Mouse (Mus musculus): Measurements from ENCODE around the gene Fam184b. TPM values are rescaled to one million over a fixed set of nuclear protein-coding genes. Genes with fewer than 3 reads are reported as not detected.

Gene Fam184b
- total RNA-seq, 2 experiments from 2014 or later, result 0.51 to 1.2 TPM

- intact Hi-C loops (cut with DNase I; ENCODE audit: low total_unique reads), result no loop called here
- DNase-seq, result no peak
Measured at GRCm38 (mm10) chr5:45521601-45522000, 117.8 kb downstream of the Fam184b start.

- intact Hi-C loops (cut with DNase I; ENCODE audit: low total_unique reads), result no loop called here
- DNase-seq, result no peak
Measured at GRCm38 (mm10) chr5:45520809-45521110, 118.7 kb downstream of the Fam184b start.

DNA sequence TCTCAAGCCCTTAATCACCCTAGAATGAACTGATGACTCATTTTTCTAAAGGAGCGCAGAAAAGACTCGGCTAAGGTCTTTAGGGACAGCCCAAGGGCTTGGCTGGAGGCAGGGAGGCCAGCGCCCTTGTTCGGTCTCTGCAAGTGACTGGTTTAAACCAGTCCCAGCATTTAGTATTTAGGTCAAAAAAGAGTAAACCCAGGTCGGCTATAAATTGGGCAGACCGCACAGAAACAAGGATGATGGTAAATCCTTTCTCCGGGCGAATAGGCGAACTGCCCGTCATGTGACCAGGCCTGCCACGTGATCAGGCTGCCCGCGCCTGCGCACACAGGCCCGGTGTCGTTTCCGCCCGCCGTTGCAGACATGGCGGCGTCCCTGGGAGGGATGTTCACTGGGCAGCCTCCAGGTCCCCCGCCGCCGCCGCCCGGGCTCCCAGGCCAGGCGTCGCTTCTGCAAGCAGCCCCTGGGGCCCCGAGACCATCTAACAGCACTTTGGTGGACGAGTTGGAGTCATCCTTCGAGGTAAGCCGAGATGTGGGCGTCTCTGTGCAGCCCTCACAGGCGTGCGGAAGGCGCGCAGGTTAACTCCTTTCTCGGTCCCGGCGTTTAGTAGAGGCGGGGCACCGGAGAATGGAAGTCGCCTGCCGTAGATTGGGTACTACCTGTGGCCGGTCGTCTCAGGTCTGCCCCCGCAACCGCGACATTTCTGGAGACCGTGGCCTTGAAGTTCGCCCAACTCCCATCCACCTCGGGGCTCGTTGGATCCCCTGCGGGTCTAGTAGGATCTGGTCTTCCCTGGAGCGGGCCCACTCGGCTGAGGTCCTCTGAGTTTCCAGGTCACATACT, 119.2 kb downstream of the Fam184b start, which contains the start of gene Med28:
Gene Med28 (plus strand): TSS at position 270 of the 849 bp plus-strand sequence.
- intact Hi-C loops (cut with DNase I; ENCODE audit: low total_unique reads), result no loop called here
- DNase-seq, result peak; percentile 94

DNA sequence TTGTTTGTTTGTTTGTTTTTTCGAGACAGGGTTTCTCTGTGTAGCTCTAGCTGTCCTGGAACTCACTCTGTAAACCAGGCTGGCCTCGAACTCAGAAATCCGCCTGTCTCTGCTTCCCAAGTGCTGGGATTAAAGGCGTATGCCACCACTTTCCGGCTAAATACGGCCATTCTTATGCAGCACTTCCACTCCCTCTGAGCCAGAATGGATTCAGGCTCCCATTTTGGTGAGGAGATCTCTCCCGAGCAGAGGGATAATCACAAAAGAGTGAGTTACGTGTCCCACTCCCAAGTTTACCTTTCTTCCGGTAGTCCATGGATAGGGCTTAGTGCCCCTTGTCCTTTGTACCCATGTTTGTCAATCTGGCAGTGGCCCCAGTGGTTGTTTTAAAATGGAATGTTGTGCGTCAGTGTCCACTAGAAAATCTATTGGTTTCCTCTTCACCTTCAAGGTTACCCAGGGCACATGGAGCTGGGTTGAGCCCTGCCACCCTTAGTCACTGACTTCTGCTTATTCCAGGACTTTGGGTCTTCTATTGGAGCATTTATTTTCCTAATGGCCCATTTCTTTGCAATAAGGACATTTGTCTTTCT, 124.2 kb downstream of the Fam184b start:
- intact Hi-C loops (cut with DNase I; ENCODE audit: low total_unique reads), result no loop called here
- DNase-seq, result no peak

DNA sequence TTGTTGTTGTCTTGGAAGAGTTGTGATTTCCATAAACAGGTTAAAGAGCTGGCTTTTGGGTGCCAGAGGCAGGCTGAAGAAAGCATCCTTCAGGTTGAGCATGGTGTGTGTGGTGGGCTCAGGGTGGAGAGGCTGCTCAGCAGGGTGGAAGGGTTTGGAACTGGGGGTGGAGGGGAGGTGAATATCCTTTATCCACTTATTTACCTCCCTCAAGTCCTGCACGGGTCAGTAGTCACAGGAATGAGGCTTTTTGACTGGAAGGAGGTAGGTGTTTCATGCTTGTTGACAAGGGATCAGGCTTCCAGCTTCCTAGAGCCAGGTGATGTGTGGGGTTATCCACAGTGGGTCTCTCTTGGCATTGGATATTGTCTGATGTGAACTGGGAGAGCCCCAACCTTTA, 124.8 kb downstream of the Fam184b start:
- no peak for DNase-seq
- intact Hi-C loops (cut with DNase I; ENCODE audit: low total_unique reads), result no loop called here

DNA sequence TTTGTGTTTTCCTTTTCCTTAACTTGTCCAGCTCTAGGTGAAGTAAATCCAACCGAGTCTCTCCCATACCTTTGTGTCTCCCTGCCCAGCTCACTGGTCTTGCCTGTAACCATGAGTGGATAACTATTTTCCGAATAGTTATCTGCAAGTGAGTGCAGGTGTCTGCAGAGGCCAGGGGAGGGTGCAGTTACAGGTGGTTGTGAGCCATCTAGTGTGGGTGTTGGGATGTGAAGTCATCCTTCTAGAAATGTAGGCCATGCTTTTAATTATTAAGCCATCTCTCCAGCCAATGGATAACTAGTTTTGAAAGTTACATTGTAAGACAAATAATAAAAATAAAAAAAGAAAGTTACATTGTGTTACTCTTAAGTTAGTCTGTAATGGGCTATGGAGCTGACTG, 125.9 kb downstream of the Fam184b start:
- intact Hi-C loops (cut with DNase I; ENCODE audit: low total_unique reads), result no loop called here
- no peak for DNase-seq

DNA sequence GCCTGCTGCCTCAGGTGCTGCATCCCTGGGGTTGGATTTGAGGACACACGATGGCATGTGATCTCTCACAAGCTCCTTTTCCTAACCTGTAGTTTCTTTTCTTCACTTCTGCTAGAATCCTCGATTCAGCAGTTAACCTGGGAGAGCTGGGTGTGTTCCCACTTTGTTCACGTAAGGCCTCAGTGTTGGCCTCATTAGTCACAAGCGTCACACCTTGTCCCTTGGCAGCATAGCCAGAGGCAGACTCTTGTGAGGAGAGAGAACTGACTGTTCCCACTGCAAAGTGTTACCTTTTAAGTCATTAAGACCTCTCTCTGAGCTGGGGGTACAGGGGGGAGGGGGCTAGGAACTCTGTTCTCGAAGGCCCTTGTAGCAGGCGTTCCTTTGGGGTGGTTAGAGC, 126.5 kb downstream of the Fam184b start:
- no peak for DNase-seq
- intact Hi-C loops (cut with DNase I; ENCODE audit: low total_unique reads), result no loop called here

GRCm38 (mm10) chr5:45510071-45510470, 129.3 kb downstream of the Fam184b start:
- no peak for DNase-seq
- intact Hi-C loops (cut with DNase I; ENCODE audit: low total_unique reads), result no loop called here

- DNase-seq, result no peak
- intact Hi-C loops (cut with DNase I; ENCODE audit: low total_unique reads), result no loop called here
Measured at GRCm38 (mm10) chr5:45497564-45497963, 141.8 kb downstream of the Fam184b start.

DNA sequence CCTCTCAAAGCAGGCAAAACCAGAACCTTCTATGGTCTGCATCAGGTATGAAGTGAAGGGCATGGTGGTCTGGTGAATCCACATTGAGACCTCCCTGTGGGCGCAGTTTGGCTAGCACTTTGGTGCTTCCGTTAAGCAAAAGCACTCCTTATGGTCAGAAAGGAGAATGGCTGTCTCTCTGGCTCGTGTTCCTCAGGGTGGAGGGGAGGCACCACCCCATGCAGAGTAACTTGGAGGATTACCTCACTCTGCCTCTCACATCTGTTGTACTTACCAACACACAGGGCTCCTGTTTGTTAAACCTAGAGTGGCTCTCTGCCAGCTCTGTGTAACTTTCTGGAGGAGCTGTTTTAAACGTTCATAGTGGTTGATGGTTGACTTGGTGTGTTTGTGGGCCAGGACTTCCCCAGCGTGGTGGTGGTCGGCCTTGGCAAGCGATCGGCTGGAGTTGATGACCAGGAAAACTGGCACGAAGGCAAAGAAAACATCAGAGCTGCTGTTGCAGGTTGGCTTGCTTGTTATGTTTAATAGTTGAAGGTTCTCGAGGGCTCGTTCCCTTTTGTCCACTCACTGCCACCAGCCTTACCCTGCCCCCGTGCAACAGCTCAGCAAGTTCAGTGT, 142.4 kb downstream of the Fam184b start:
- intact Hi-C loops (cut with DNase I; ENCODE audit: low total_unique reads), result no loop called here
- no peak for DNase-seq

DNA sequence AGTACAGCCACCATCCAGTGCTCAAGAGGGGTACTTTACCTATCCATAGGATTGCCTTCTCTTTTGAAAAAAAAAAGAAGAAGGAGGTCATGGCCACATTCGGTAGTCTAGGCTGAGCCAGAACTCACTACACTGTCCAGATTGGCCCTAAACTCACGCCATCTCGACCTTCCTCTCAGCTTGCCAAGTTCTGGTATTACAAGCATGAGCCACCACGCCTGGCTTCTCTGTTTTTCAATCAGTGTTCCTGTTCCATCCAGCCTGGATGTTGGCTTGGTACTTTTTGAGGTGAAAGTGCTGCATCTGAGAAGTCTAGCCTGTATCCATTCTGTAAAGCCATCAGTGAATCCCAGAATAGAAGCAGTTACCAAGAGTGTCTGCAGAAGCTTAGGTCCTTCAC, 142.9 kb downstream of the Fam184b start:
- DNase-seq, result no peak
- intact Hi-C loops (cut with DNase I; ENCODE audit: low total_unique reads), result no loop called here

DNA sequence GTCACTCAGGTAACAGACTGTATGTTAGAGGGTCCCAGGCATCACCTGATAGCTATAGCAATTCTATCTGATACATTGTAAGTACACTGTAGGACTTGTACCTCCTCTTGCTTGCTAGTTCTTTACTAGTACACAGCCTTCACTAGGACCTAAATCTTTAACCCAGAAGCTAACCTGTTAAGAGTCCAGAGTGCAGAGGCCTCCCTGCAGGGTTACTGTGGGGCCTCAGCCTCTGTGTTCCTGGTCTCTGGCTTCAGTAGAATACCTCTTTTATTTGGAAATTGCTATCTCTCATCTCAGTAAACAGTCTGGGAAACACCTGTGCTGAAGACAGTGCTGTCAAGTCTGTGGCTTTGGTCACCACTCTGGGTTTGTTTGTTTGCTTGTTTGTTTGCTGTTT, 143.4 kb downstream of the Fam184b start:
- no peak for DNase-seq
- intact Hi-C loops (cut with DNase I; ENCODE audit: low total_unique reads), result no loop called here

DNA sequence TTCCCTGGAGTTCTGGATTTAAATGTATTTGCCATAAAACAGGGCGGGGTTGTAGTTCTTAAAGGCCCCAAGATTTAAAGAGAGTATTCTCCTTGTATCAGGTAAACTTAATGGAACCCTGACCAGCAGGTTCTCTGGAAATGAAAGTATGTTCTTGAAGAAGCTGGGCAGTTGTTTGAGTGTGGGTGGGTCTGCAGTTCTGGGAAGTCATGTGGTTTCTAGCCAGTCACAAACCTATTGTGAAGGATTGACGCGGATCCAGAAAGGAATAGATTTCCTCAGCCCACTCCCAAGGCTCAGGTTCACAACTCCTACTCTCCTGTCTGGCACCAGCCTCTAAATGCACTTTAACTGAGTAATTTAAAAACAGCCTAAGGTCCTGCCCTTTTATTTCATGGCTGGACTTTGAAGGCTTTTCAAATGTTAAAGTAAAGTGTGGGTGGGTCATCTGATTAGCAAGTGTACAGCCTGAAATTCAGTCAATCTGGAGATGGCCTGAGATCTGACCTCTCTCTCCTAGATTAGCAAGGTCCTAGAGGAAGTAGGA, 143.9 kb downstream of the Fam184b start:
- intact Hi-C loops (cut with DNase I; ENCODE audit: low total_unique reads), result no loop called here
- DNase-seq, result no peak

- intact Hi-C loops (cut with DNase I; ENCODE audit: low total_unique reads), result no loop called here
- DNase-seq, result no peak
Measured at GRCm38 (mm10) chr5:45494093-45494755, 145.2 kb downstream of the Fam184b start.

DNA sequence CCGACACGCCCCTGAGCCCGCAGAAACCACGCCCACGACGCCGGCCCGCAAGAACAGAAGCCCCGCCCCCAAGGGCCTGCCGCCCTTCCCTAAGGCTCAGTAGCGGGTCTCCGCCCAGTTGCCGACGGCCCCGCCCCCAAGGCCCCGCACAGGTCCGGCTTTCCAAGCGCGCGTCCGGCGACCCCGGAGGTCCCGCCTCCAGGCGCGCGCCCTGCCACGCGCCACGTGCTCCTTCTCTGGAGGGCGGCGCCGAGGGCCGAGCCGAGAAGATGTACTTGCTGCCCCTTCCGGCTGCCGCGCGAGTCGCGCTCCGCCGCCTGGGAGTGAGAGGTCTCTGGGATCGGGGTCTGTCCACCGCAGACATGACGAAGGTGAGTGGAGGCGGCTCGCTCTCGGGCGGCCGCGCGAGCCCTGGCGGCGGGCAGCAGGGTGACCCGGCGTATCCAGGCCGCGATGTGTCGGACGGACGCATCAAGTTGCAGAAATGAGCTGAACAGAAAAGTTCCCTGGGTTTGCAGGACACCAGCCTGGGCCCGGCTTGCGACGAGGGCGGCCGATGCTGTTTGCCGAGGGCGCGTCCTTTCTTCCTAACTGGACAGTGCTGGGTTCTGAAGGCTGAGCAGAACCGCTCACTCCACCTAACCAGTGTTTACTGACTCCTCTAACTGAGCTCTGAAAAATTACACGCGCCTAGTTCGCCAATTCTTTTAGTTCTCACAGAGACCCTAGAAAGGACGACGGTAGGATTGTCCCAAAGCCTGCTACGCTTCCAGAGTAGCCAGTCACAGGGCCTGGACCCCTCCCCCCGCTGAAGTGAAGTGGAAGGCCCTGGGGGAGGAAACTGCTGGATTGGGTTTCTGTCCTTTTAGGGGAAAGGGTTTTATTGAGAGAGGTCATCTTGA, 146.0 kb downstream of the Fam184b start, which contains the start of gene Lap3:
Gene Lap3 (plus strand): TSS at position 184 of the 902 bp plus-strand sequence.
- DNase-seq, result peak; percentile 100
- intact Hi-C loops (cut with DNase I; ENCODE audit: low total_unique reads), result no loop called here

DNA sequence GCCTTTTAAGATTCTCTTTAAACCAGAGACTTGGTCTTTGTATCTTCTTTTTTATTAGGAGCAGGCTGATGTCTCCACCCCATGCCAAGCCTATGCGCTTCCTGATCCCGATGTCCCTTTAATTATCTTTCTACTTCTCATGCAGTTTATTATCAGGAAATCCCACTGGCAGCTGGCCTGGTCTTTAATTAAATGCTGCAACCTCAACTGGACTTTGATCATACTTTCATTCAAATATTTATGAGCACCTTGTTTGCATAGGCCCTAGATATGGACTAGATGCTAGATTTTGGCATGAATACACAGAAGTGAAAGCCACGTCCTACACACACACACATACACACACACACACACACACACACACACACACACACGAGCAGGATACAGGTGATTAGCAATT, 147.6 kb downstream of the Fam184b start:
- intact Hi-C loops (cut with DNase I; ENCODE audit: low total_unique reads), result no loop called here
- DNase-seq, result no peak

DNA sequence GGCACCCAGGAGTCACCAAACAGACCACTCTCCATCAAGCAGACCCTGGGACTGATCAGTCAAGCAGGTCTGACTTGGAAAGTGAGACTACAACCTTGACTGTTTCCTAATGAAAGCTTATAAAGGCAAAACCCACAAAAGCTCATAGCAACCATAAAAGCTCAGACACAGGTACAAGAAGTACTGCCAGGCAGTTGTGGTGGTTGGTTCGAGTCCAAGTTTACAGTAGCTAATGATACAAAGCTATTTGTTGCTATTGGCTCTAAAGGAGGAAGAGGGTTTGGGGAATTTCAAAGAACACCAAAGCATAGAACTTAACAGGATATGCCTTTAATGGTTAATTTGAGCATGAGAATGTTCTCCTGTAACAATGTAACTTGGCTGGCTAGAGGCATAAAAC, 155.8 kb downstream of the Fam184b start:
- intact Hi-C loops (cut with DNase I; ENCODE audit: low total_unique reads), result no loop called here
- no peak for DNase-seq

DNA sequence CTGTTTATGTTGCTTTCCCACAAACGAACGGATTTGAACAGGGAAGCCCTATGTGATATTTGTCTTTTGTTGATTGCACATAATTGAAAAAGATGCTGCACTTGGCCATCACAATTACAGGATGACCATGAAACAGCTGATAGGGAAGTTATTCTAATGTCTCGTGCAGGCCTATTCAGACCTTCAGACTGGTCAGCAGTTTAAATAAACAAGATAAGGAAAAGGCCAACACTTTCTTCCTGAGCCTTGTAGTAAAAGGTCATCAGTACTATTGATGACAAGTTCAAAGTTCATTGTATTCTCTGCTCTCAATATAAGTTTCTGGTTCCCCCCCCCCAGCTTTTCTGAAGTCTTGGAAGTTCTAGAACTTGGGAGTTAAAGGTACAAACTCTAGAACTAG, 156.8 kb downstream of the Fam184b start:
- intact Hi-C loops (cut with DNase I; ENCODE audit: low total_unique reads), result no loop called here
- DNase-seq, result no peak

GRCm38 (mm10) chr5:45481125-45481524, 158.3 kb downstream of the Fam184b start:
- intact Hi-C loops (cut with DNase I; ENCODE audit: low total_unique reads), result no loop called here

More at GRCm38 (mm10) chr5:45481125-45481524, 158.3 kb downstream of the Fam184b start:
- no peak for DNase-seq

Data from gastrocnemius, postnatal 14 days (tissue).